Mouse (Mus musculus): ENCODE results near the gene Otogl. TPM values are rescaled to one million over a fixed set of nuclear protein-coding genes. Genes with fewer than 3 reads are reported as not detected.

The Otogl gene
- polyA plus RNA-seq, 1 experiment from 2014 or later: 0.07 TPM

DNA sequence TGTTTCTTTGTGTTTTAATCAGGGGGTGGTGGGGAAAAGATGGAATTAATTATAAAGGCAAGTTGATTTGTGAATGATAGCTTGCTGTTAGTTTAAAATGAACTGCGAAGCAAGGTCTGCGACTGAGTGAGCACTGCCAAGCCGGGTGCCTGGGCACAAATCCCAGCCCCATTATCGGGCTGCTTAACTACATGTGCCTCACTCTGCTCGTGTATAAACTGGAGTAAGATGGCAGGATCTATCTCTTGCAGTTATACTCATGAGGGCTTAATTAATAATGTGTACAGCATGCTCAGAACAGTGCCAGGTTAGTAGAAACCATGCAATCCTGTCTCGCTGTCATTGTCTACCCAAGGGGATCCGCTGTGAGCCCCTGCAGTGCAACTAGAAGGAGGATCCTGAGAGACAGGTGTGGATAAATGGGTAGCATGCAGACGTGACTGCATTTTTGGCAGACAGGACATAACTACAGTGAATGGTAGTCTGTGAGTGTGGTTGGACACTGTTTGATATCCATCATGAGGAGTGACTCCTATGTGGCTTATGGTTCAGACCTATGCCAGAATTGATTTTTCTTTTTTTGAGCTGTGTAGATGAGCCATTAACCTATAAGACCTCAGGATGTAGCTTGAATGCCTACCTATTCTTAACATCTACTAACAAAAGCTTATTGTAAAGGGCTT lies 51.6 kb downstream of the Otogl start:
- Histone ChIP-seq H3K4me1 (ENCODE audit: control insufficient read depth, insufficient read depth, low read length) (no peaks in the 10 kb centered on the region), H3K9me3 (ENCODE audit: control insufficient read depth, low read length) (no peaks in the 10 kb centered on the region), H3K9ac (replicated peaks; ENCODE audit: low read length) (no peak overlapping the region), H3K27me3 (ENCODE audit: control insufficient read depth, insufficient read depth, low read length) (no peaks in the 10 kb centered on the region), H3K4me3 (replicated peaks; ENCODE audit: low read depth, low read length) (no peak overlapping the region), H3K4me2 (ENCODE audit: low read length) (no peak overlapping the region), H3K27ac (replicated peaks; ENCODE audit: low read depth, low read length) (no peak overlapping the region), H3K36me3 (ENCODE audit: control insufficient read depth, insufficient read depth, low read length) (no peaks in the 10 kb centered on the region)
- ATAC-seq (ENCODE audit: low FRiP score, low TSS enrichment) (no peak), DNase-seq (no peak)
- WGBS: 83% methylated on average over 8 of the region's 8 CpGs

DNA sequence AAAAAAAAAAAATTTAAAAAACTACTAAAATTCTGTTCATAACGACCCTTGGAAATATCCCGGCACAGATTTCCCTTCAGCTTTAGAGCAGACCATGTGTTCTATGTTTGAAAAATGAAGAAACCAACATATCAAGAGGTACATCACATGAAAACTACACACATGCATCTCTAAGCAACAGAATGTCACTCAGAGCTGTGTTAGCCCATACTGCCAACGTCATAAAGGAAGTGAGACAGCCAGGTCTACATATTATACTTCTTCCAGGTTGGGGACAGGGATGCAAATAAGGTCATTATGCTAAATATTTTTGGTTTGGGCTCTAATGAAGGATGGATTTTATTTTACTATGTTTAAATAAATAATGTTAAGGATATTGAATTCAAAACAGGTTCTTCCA lies 52.7 kb downstream of the Otogl start:
- H3K9ac ChIP-seq (replicated peaks; ENCODE audit: low read length): no peak overlapping the region
- no peaks in the 10 kb centered on the region for H3K4me1 ChIP-seq (ENCODE audit: control insufficient read depth, insufficient read depth, low read length)
- no peak for ATAC-seq (ENCODE audit: low FRiP score, low TSS enrichment)
- no peak overlapping the region for H3K4me3 ChIP-seq (replicated peaks; ENCODE audit: low read depth, low read length)
- WGBS: 95% methylated on average over 3 of the region's 3 CpGs
- H3K9me3 ChIP-seq (ENCODE audit: control insufficient read depth, low read length): no peaks in the 10 kb centered on the region
- no peak overlapping the region for H3K4me2 ChIP-seq (ENCODE audit: low read length)
- no peak overlapping the region for H3K27ac ChIP-seq (replicated peaks; ENCODE audit: low read depth, low read length)
- no peaks in the 10 kb centered on the region for H3K27me3 ChIP-seq (ENCODE audit: control insufficient read depth, insufficient read depth, low read length)
- DNase-seq: no peak
- H3K36me3 ChIP-seq (ENCODE audit: control insufficient read depth, insufficient read depth, low read length): no peaks in the 10 kb centered on the region

GRCm38 (mm10) chr10:107858684-107859083 lies 53.2 kb downstream of the Otogl start:
- H3K27ac ChIP-seq (replicated peaks; ENCODE audit: low read depth, low read length): no peak overlapping the region
- H3K4me2 ChIP-seq (ENCODE audit: low read length): no peak overlapping the region
- H3K27me3 ChIP-seq (ENCODE audit: control insufficient read depth, insufficient read depth, low read length): no peaks in the 10 kb centered on the region
- WGBS: 19% methylated on average over 7 of the region's 7 CpGs
- no peaks in the 10 kb centered on the region for H3K36me3 ChIP-seq (ENCODE audit: control insufficient read depth, insufficient read depth, low read length)
- H3K4me1 ChIP-seq (ENCODE audit: control insufficient read depth, insufficient read depth, low read length): no peaks in the 10 kb centered on the region
- H3K9me3 ChIP-seq (ENCODE audit: control insufficient read depth, low read length): no peaks in the 10 kb centered on the region
- no peak overlapping the region for H3K9ac ChIP-seq (replicated peaks; ENCODE audit: low read length)
- DNase-seq: peak; percentile 82
- ATAC-seq (ENCODE audit: low FRiP score, low TSS enrichment): peak; percentile 57; the same call in 1 of the 2 replicates
- no peak overlapping the region for H3K4me3 ChIP-seq (replicated peaks; ENCODE audit: low read depth, low read length)

DNA sequence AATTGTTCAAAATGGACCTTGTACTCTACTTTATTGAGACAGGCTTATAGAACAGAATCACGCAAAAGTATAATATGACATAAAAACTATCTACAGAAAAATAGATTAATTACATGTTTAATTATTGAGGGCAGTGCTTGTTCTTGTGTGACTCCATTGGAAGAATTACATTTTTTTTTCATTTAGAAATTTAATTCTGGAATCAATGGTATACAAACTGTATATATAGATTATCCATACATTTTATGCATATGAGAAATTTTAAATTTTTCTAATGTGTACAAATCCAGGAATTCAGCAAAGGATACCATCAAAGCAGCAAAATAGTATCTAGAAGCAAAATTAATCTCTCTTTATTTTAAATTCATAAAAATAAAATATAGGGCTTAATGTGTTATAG lies 67.0 kb downstream of the Otogl start:
- 96% methylated on average over 1 of the region's 1 CpGs for WGBS
- no peak overlapping the region for H3K27ac ChIP-seq (replicated peaks; ENCODE audit: low read depth, low read length)
- H3K4me2 ChIP-seq (ENCODE audit: low read length): no peak overlapping the region
- H3K36me3 ChIP-seq (ENCODE audit: control insufficient read depth, insufficient read depth, low read length): no peaks in the 10 kb centered on the region
- H3K4me1 ChIP-seq (ENCODE audit: control insufficient read depth, insufficient read depth, low read length): no peaks in the 10 kb centered on the region
- ATAC-seq (ENCODE audit: low FRiP score, low TSS enrichment): no peak
- no peaks in the 10 kb centered on the region for H3K9me3 ChIP-seq (ENCODE audit: control insufficient read depth, low read length)
- H3K27me3 ChIP-seq (ENCODE audit: control insufficient read depth, insufficient read depth, low read length): no peaks in the 10 kb centered on the region
- no peak for DNase-seq
- H3K9ac ChIP-seq (replicated peaks; ENCODE audit: low read length): no peak overlapping the region
- H3K4me3 ChIP-seq (replicated peaks; ENCODE audit: low read depth, low read length): no peak overlapping the region

GRCm38 (mm10) chr10:107834452-107835239 lies 77.3 kb downstream of the Otogl start:
- Histone ChIP-seq H3K9ac (replicated peaks; ENCODE audit: low read length) (no peak overlapping the region), H3K4me3 (replicated peaks; ENCODE audit: low read depth, low read length) (no peak overlapping the region), H3K4me1 (ENCODE audit: control insufficient read depth, insufficient read depth, low read length) (no peaks in the 10 kb centered on the region), H3K36me3 (ENCODE audit: control insufficient read depth, insufficient read depth, low read length) (no peaks in the 10 kb centered on the region), H3K9me3 (ENCODE audit: control insufficient read depth, low read length) (no peaks in the 10 kb centered on the region), H3K27me3 (ENCODE audit: control insufficient read depth, insufficient read depth, low read length) (no peaks in the 10 kb centered on the region), H3K4me2 (ENCODE audit: low read length) (no peak overlapping the region), H3K27ac (replicated peaks; ENCODE audit: low read depth, low read length) (no peak overlapping the region)
- DNase-seq (no peak), ATAC-seq (ENCODE audit: low FRiP score, low TSS enrichment) (no peak)
- 76% methylated on average over 4 of the region's 4 CpGs for WGBS

GRCm38 (mm10) chr10:107829151-107829550 lies 82.8 kb downstream of the Otogl start:
- Histone ChIP-seq H3K4me3 (replicated peaks; ENCODE audit: low read depth, low read length) (no peak overlapping the region), H3K27me3 (ENCODE audit: control insufficient read depth, insufficient read depth, low read length) (no peaks in the 10 kb centered on the region), H3K4me1 (ENCODE audit: control insufficient read depth, insufficient read depth, low read length) (no peaks in the 10 kb centered on the region), H3K9me3 (ENCODE audit: control insufficient read depth, low read length) (no peaks in the 10 kb centered on the region), H3K36me3 (ENCODE audit: control insufficient read depth, insufficient read depth, low read length) (no peaks in the 10 kb centered on the region), H3K27ac (replicated peaks; ENCODE audit: low read depth, low read length) (no peak overlapping the region), H3K4me2 (ENCODE audit: low read length) (no peak overlapping the region), H3K9ac (replicated peaks; ENCODE audit: low read length) (no peak overlapping the region)
- WGBS: 27% methylated on average over 6 of the region's 6 CpGs
- no peak for ATAC-seq (ENCODE audit: low FRiP score, low TSS enrichment)
- DNase-seq: no peak

- Histone ChIP-seq H3K36me3 (ENCODE audit: control insufficient read depth, insufficient read depth, low read length) (no peaks in the 10 kb centered on the region), H3K9me3 (ENCODE audit: control insufficient read depth, low read length) (no peaks in the 10 kb centered on the region), H3K4me1 (ENCODE audit: control insufficient read depth, insufficient read depth, low read length) (no peaks in the 10 kb centered on the region), H3K27ac (replicated peaks; ENCODE audit: low read depth, low read length) (no peak overlapping the region), H3K4me3 (replicated peaks; ENCODE audit: low read depth, low read length) (no peak overlapping the region), H3K27me3 (ENCODE audit: control insufficient read depth, insufficient read depth, low read length) (no peaks in the 10 kb centered on the region), H3K9ac (replicated peaks; ENCODE audit: low read length) (no peak overlapping the region), H3K4me2 (ENCODE audit: low read length) (no peak overlapping the region)
- no peak for DNase-seq
- WGBS: 81% methylated on average over 16 of the region's 16 CpGs
- no peak for ATAC-seq (ENCODE audit: low FRiP score, low TSS enrichment)
These were observed 98.0 kb downstream of the Otogl start for GRCm38 (mm10) chr10:107813814-107814483.

DNA sequence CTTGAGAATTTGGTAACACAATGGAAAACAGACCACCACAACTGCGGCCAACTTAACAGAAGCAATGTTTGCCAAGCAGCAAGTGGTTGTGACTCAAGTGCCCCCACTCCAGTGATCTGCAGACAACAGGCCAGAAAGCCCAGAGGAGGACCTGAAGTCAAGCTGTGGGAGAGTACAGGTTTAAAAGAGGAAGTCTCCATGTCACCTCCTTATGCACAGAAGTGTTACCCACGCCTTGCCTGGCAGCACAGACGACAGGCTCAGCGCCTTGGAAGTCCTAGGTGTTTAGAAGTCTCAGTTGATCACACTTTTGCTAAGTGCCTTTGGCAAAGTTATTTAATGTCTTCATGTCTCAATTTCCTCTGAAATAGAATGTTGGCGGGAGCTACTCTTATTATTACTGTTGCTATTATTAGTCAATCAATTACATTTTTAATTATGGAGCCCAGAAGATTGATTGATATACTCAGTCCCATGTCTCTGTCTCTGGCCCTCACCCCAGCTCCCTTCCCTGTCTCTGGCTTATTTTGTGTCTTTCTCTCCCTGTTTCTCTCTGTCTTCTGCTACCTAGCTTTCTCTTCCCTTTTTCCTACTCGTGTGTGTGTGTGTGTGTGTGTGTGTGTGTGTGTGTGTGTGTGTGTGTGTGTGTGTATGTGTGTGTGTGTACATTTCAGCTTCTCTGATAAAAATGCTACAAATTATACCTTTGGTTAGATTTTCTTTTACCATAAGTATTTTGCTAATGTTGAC lies 101.1 kb downstream of the Otogl start:
- Histone ChIP-seq H3K9ac (replicated peaks; ENCODE audit: low read length) (no peak overlapping the region), H3K36me3 (ENCODE audit: control insufficient read depth, insufficient read depth, low read length) (no peaks in the 10 kb centered on the region), H3K27me3 (ENCODE audit: control insufficient read depth, insufficient read depth, low read length) (no peaks in the 10 kb centered on the region), H3K4me2 (ENCODE audit: low read length) (no peak overlapping the region), H3K4me3 (replicated peaks; ENCODE audit: low read depth, low read length) (no peak overlapping the region), H3K4me1 (ENCODE audit: control insufficient read depth, insufficient read depth, low read length) (no peaks in the 10 kb centered on the region), H3K27ac (replicated peaks; ENCODE audit: low read depth, low read length) (no peak overlapping the region), H3K9me3 (ENCODE audit: control insufficient read depth, low read length) (no peaks in the 10 kb centered on the region)
- ATAC-seq (ENCODE audit: low FRiP score, low TSS enrichment) (no peak), DNase-seq (no peak)
- 83% methylated on average over 6 of the region's 6 CpGs for WGBS
